Mouse (Mus musculus) embryonic facial prominence, embryonic 11.5 days (tissue): ENCODE data around the gene Mllt3. TPM values are rescaled to one million over a fixed set of nuclear protein-coding genes. Genes with fewer than 3 reads are reported as not detected.

Experiments
- ATAC-seq: fragments of 200-750 bp; cut with Nextera tagmentation; replicated peaks from 2 replicates; pipeline ENCODE4 v1.8.0; 2017; ENCODE audit warnings: low read depth; ENCODE audit not compliant: insufficient number of reproducible peaks, low FRiP score, low TSS enrichment
- DNase-seq: peaks from one replicate; pipeline ENCODE4 v3.0.0-alpha.2; 2015; ENCODE audit warnings: low spot score
- H3K27ac ChIP-seq: fragments of 300-500 bp; sonication (generic); replicated peaks from 2 replicates; pipeline ENCODE4 v1.5.1; 2014; ENCODE audit warnings: mild to moderate bottlenecking, low read depth, low read length, control low read depth
- H3K27me3 ChIP-seq: fragments of 300-500 bp; sonication (generic); 2 replicates; pipeline ENCODE4 v1.6.1; 2014; ENCODE audit warnings: mild to moderate bottlenecking, low read length, moderate library complexity, mixed read lengths; ENCODE audit not compliant: control insufficient read depth, insufficient read depth
- H3K36me3 ChIP-seq: fragments of 300-500 bp; sonication (generic); replicated peaks from 2 replicates; pipeline ENCODE4 v1.6.1; 2014; ENCODE audit warnings: low read depth, mild to moderate bottlenecking, low read length, moderate library complexity, mixed read lengths; ENCODE audit not compliant: control insufficient read depth, insufficient read depth
- H3K4me1 ChIP-seq: fragments of 300-500 bp; sonication (generic); 2 replicates; pipeline ENCODE4 v1.6.1; 2014; ENCODE audit warnings: low read length, mixed read lengths; ENCODE audit not compliant: control insufficient read depth, insufficient read depth
- H3K4me2 ChIP-seq: fragments of 300-500 bp; sonication (generic); 2 replicates; pipeline ENCODE4 v1.6.1; 2014; ENCODE audit warnings: low read depth, mild to moderate bottlenecking, control low read depth, low read length, moderate library complexity
- H3K4me3 ChIP-seq: fragments of 300-500 bp; sonication (generic); 2 replicates; pipeline ENCODE4 v1.5.1; 2014; ENCODE audit warnings: low read depth, low read length, control low read depth
- H3K9ac ChIP-seq: fragments of 300-500 bp; sonication (generic); replicated peaks from 2 replicates; pipeline ENCODE4 v1.6.1; 2014; ENCODE audit warnings: mild to moderate bottlenecking, control low read depth, low read length
- H3K9me3 ChIP-seq: fragments of 300-500 bp; sonication (generic); replicated peaks from 2 replicates; pipeline ENCODE4 v1.6.1; 2016; ENCODE audit warnings: mild to moderate bottlenecking, low read length, inconsistent platforms, mixed read lengths; ENCODE audit not compliant: control insufficient read depth
- WGBS: fragments of 180-500 bp; shearing (Covaris S2); extraction: QIAGEN DNeasy Blood & Tissue Kit; methylation state at CpG from one replicate; pipeline ENCODE4 v1.1.7; 2014; 5-methylcytosine and 5-hydroxymethylcytosine counted together
- polyA plus RNA-seq: library from polyadenylated mRNA; unstranded; fragments of >200 nt; fragmentation: Nextera tagmentation; extraction: Ambion mirVana; gene quantifications from 2 replicates; pipeline ENCODE4 v1.2.1, GENCODE M21; 2014

Gene Mllt3
- polyA plus RNA-seq, 1 experiment from 2014 or later = 70.4 TPM

DNA sequence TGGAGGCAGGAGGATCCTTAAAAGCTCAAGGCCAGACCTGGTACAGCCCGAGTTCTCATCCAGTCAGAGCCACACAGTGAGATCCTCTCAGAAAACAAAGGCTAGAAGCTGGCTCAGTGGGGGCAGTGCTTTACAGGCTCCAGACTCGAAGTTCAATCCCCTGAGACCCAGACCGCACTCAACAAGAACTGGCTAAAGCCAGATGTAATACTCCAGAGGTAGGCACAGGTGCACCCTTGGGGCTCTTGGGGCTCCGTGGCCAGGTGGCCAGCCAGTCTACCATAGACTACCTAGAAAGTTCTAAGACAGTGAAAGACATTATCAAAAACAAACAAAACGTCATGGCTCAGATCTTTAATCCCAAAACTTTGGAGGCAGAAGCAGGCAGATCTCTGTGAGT is 12.7 kb downstream of the Mllt3 start:
- no peaks in the 10 kb centered on the region for H3K9me3 ChIP-seq
- 70% methylated on average over 5 of the region's 5 CpGs for WGBS
- H3K27me3 ChIP-seq = no peaks in the 10 kb centered on the region
- ATAC-seq = no peak
- no peak overlapping the region for H3K4me3 ChIP-seq
- no peak for DNase-seq
- H3K36me3 ChIP-seq = no peaks in the 10 kb centered on the region
- H3K9ac ChIP-seq = no peak overlapping the region
- no peaks in the 10 kb centered on the region for H3K4me1 ChIP-seq
- no peak overlapping the region for H3K27ac ChIP-seq
- H3K4me2 ChIP-seq = no peak overlapping the region

GRCm38 (mm10) chr4:88019645-88020044 is 13.5 kb downstream of the Mllt3 start:
- H3K36me3 ChIP-seq = no peaks in the 10 kb centered on the region
- H3K4me2 ChIP-seq = no peak overlapping the region
- DNase-seq = no peak
- WGBS = 81% methylated on average over 4 of the region's 4 CpGs
- H3K9ac ChIP-seq = no peak overlapping the region
- no peaks in the 10 kb centered on the region for H3K4me1 ChIP-seq
- no peak overlapping the region for H3K4me3 ChIP-seq
- no peak overlapping the region for H3K27ac ChIP-seq
- ATAC-seq = no peak
- no peaks in the 10 kb centered on the region for H3K27me3 ChIP-seq
- H3K9me3 ChIP-seq = no peaks in the 10 kb centered on the region

GRCm38 (mm10) chr4:88017452-88018350 is 15.5 kb downstream of the Mllt3 start:
- WGBS = 59% methylated on average over 18 of the region's 18 CpGs
- no peaks in the 10 kb centered on the region for H3K9me3 ChIP-seq

DNA sequence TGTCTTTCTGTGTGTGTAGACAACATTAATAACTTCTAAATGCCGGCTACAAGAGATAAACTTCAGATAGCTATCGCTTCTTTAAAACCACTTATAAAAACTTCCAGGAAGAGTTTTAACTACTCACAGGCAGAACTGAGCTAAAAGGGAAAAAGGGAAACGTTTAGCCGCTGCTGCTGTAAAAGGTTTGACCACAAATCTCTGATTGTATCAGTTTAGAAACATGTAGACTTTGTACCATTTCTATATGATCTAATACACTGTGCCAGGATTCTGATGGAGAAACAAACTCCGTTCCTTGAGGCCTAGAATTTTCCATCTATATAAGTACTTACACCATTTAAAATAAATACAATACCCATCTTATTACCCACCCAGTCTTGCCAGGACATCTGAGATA is 17.4 kb downstream of the Mllt3 start:
- WGBS = 82% methylated on average over 5 of the region's 5 CpGs
- no peaks in the 10 kb centered on the region for H3K36me3 ChIP-seq
- no peaks in the 10 kb centered on the region; the same call in 1 of the 2 replicates for H3K4me1 ChIP-seq
- H3K4me2 ChIP-seq = no peak overlapping the region
- no peaks in the 10 kb centered on the region for H3K27me3 ChIP-seq
- H3K4me3 ChIP-seq = no peak overlapping the region
- H3K9ac ChIP-seq = no peak overlapping the region
- H3K9me3 ChIP-seq = no peaks in the 10 kb centered on the region
- ATAC-seq = no peak
- no peak overlapping the region for H3K27ac ChIP-seq
- no peak for DNase-seq

More at GRCm38 (mm10) chr4:88017452-88018350, 15.5 kb downstream of the Mllt3 start:
- H3K4me1 ChIP-seq = no peaks in the 10 kb centered on the region
- no peaks in the 10 kb centered on the region for H3K36me3 ChIP-seq
- 0 out of 2 replicates have a peak overlapping the region, but pooled peaks have one; percentile 8 for H3K27ac ChIP-seq
- ATAC-seq (no peak; the same call in 1 of the 2 replicates), DNase-seq (peak; percentile 39)
- no peaks in the 10 kb centered on the region for H3K27me3 ChIP-seq
- H3K4me3 ChIP-seq = no peak overlapping the region
- no peak overlapping the region for H3K9ac ChIP-seq
- H3K4me2 ChIP-seq = no peak overlapping the region

DNA sequence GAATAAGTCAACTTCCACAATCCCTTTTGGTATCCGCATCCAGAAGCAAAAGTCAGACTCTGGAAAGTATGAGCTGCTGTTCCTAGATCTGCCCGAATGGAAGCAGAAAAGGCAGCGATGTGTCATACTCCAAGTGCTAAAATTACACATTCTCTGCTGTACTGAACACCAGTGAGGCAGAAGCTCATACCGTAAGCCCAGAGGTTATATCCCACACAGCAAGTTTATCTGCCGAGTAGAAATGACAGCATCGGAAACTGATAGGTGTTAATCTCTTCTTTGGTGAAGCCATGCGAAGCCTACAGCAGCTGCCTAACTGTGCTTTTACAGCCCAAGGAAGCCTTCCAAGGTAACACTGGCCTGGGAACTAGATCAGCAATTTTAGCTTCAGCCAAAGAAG is 17.9 kb downstream of the Mllt3 start:
- Histone ChIP-seq H3K4me3 (no peak overlapping the region), H3K27me3 (no peaks in the 10 kb centered on the region), H3K4me2 (no peak overlapping the region), H3K9me3 (no peaks in the 10 kb centered on the region), H3K36me3 (no peaks in the 10 kb centered on the region), H3K27ac (no peak overlapping the region), H3K9ac (no peak overlapping the region), H3K4me1 (no peaks in the 10 kb centered on the region; the same call in 1 of the 2 replicates)
- ATAC-seq (no peak), DNase-seq (no peak)
- WGBS = 79% methylated on average over 7 of the region's 7 CpGs

- no peaks in the 10 kb centered on the region for H3K36me3 ChIP-seq
- no peak for ATAC-seq
- no peak overlapping the region for H3K4me3 ChIP-seq
- H3K27ac ChIP-seq = no peak overlapping the region
- H3K4me2 ChIP-seq = no peak overlapping the region
- 69% methylated on average over 4 of the region's 4 CpGs for WGBS
- H3K9me3 ChIP-seq = no peaks in the 10 kb centered on the region
- no peak overlapping the region for H3K9ac ChIP-seq
- no peaks in the 10 kb centered on the region; the same call in 1 of the 2 replicates for H3K4me1 ChIP-seq
- H3K27me3 ChIP-seq = no peaks in the 10 kb centered on the region
- peak; percentile 26 for DNase-seq
These were observed 20.4 kb downstream of the Mllt3 start for GRCm38 (mm10) chr4:88012774-88013173.

DNA sequence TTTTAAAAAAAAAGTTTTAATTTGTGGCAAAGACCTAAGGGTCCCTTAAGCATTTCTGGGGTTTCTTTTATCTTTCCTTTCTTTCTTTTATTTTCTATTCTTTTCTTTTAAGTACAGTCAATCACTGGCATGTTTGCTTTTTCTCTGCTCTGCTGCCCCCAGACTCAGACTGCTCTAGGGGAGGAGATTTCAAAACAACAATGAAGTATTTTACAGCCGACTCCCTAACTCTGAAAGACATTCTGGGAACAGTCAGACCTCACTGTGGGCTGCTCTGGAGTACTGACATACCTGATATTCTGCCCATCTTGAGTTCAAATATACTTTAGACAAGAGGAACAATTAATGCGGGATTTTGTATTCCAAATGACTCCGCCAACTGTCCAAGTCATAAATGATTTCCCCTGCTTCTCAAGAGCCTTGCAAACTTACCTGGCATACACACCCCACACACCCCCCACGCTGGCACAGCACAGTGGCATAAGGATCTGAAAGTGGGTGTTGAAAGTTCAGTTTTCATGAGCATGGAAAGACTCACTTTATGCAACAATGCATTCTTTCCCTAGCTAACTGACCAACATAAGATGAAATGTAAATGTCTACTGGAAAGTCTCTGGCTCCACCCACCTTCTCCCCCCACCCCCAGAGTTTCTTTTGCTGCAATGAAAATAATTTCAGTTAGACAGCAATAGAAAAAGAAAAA is 21.1 kb downstream of the Mllt3 start:
- 74% methylated on average over 4 of the region's 4 CpGs for WGBS
- ATAC-seq = no peak
- no peak overlapping the region for H3K4me3 ChIP-seq
- no peaks in the 10 kb centered on the region for H3K9me3 ChIP-seq
- no peak overlapping the region for H3K4me2 ChIP-seq
- DNase-seq = no peak
- H3K9ac ChIP-seq = no peak overlapping the region
- H3K27ac ChIP-seq = no peak overlapping the region
- H3K36me3 ChIP-seq = no peaks in the 10 kb centered on the region
- no peaks in the 10 kb centered on the region for H3K27me3 ChIP-seq
- no peaks in the 10 kb centered on the region; the same call in 1 of the 2 replicates for H3K4me1 ChIP-seq

GRCm38 (mm10) chr4:88010441-88010840 is 22.7 kb downstream of the Mllt3 start:
- no peaks in the 10 kb centered on the region for H3K36me3 ChIP-seq
- no peak overlapping the region for H3K9ac ChIP-seq
- no peaks in the 10 kb centered on the region for H3K9me3 ChIP-seq
- no peak overlapping the region for H3K4me2 ChIP-seq
- ATAC-seq (no peak), DNase-seq (no peak)
- H3K27ac ChIP-seq = no peak overlapping the region
- 90% methylated on average over 5 of the region's 5 CpGs for WGBS
- H3K4me1 ChIP-seq = no peaks in the 10 kb centered on the region; the same call in 1 of the 2 replicates
- H3K27me3 ChIP-seq = no peaks in the 10 kb centered on the region
- H3K4me3 ChIP-seq = no peak overlapping the region
